Mouse (Mus musculus): ENCODE results near the gene Mllt10. TPM values are rescaled to one million over a fixed set of nuclear protein-coding genes. Genes with fewer than 3 reads are reported as not detected.
A peak's percentile ranks its signal among the peaks of the same experiment; 100 is the strongest.

The Mllt10 gene
- polyA plus RNA-seq, 1 experiment from 2014 or later = 75.2 TPM

- Histone ChIP-seq H3K27me3 (no peaks in the 10 kb centered on the region), H3K27ac (peak overlapping the region; percentile 99), H3K4me2 (replicated peaks) (peak overlapping the region; percentile 90), H3K36me3 (no peaks in the 10 kb centered on the region), H3K4me3 (replicated peaks) (peak overlapping the region; percentile 56), H3K9ac (replicated peaks) (peak overlapping the region; percentile 97), H3K4me1 (replicated peaks) (peaks cover 40% of the 10 kb centered on the region), H3K9me3 (no peaks in the 10 kb centered on the region)
- ATAC-seq = no peak
- WGBS = under 1% methylated on average over 48 of the region's 48 CpGs
Measured at GRCm38 (mm10) chr2:18057336-18058145, 2.5 kb downstream of the Mllt10 start.

- peak overlapping the region; percentile 90 for H3K4me2 ChIP-seq (replicated peaks)
- H3K27ac ChIP-seq = peak overlapping the region; percentile 99
- H3K9ac ChIP-seq (replicated peaks) = peak overlapping the region; percentile 97
- no peak for ATAC-seq
- no peaks in the 10 kb centered on the region for H3K27me3 ChIP-seq
- H3K4me3 ChIP-seq (replicated peaks) = peak overlapping the region; percentile 56
- WGBS = 3% methylated on average over 9 of the region's 9 CpGs
- no peaks in the 10 kb centered on the region for H3K36me3 ChIP-seq
- peaks cover 36% of the 10 kb centered on the region for H3K4me1 ChIP-seq (replicated peaks)
- no peaks in the 10 kb centered on the region for H3K9me3 ChIP-seq
Measured at GRCm38 (mm10) chr2:18058146-18058708, 3.2 kb downstream of the Mllt10 start.

GRCm38 (mm10) chr2:18059063-18059462 is 4.0 kb downstream of the Mllt10 start:
- WGBS = 15% methylated on average over 2 of the region's 2 CpGs
- ATAC-seq = no peak

DNA sequence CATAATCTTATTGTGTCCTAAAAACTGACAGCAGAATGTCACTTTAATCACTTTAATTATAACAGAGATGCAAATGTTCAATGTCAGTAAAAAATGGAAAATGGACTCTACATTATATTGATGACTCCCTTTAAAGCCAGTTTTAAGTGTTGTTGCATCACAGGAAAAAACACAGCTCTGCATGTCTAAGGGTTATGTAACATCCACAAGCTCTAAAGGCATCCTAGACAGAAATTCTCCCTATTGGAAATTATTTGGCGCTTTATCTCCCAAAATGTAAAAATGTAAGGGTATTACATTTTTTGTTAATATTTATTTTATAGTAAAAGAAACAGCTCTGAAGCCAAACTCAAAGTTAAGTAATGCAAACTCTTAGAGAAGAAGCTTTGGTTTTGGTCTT is 4.9 kb downstream of the Mllt10 start:
- Histone ChIP-seq H3K4me3 (replicated peaks) (no peak overlapping the region), H3K9ac (replicated peaks) (no peak overlapping the region), H3K27me3 (no peaks in the 10 kb centered on the region), H3K4me2 (replicated peaks) (no peak overlapping the region), H3K27ac (no peak overlapping the region), H3K4me1 (replicated peaks) (peaks cover 23% of the 10 kb centered on the region), H3K36me3 (no peaks in the 10 kb centered on the region), H3K9me3 (no peaks in the 10 kb centered on the region)
- 57% methylated on average over 1 of the region's 1 CpGs for WGBS
- no peak for ATAC-seq

More at GRCm38 (mm10) chr2:18059063-18059462, 4.0 kb downstream of the Mllt10 start:
- Histone ChIP-seq H3K9ac (replicated peaks) (peak overlapping the region; percentile 97), H3K27ac (no peak overlapping the region), H3K9me3 (no peaks in the 10 kb centered on the region), H3K36me3 (no peaks in the 10 kb centered on the region), H3K27me3 (no peaks in the 10 kb centered on the region), H3K4me2 (replicated peaks) (peak overlapping the region; percentile 90), H3K4me1 (replicated peaks) (peaks cover 30% of the 10 kb centered on the region), H3K4me3 (replicated peaks) (peak overlapping the region; percentile 5; the same call in 1 of the 2 replicates)

DNA sequence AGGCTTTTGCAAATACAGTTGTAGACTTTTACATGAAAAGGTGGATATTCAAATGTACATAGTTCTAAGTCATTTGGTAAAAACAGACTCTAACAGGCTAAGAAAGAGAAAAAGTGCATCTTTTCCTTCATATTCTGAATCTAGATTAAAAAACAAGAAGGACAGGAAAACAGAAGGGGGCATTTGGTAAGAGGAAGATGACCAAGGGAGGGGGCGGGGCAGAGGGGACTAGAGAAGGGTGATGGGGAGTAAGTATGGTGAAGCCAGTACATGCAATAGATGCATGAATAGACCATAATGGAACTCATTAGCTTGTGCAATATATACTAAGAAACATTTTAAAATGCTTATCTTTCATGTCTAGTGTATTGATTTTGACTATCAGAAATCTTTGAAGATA is 5.4 kb downstream of the Mllt10 start:
- no peaks in the 10 kb centered on the region for H3K36me3 ChIP-seq
- H3K27ac ChIP-seq = no peak overlapping the region
- 50% methylated on average over 1 of the region's 1 CpGs for WGBS
- H3K4me1 ChIP-seq (replicated peaks) = peaks cover 18% of the 10 kb centered on the region
- no peak overlapping the region for H3K4me3 ChIP-seq (replicated peaks)
- no peak overlapping the region for H3K9ac ChIP-seq (replicated peaks)
- H3K27me3 ChIP-seq = no peaks in the 10 kb centered on the region
- no peak overlapping the region for H3K4me2 ChIP-seq (replicated peaks)
- no peak for ATAC-seq
- no peaks in the 10 kb centered on the region for H3K9me3 ChIP-seq

DNA sequence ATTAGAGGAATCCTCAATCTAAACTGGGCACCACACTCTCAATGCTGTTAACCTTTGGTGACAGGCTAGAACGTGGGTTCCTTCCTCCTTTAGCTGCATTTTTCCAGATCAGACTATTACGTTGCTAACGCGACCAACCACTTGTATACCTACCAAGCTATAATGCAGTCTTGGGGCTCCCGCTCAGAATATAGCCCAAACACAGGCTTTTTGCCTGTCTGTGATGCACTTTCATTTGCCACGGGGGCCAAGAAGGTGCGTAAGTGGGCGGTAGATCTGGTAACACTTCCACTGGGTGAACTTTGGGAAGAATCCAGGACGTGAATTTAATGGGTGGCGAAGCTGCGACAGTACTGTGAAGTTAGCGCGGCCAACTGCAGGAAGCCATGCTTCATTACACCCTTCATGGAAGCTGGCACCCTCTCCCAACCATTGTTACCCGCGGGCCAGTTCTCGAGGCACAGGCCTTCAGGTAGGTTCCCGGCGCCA is 8.8 kb downstream of the Mllt10 start:
- Histone ChIP-seq H3K27me3 (no peaks in the 10 kb centered on the region), H3K4me3 (replicated peaks) (peak overlapping the region; percentile 83), H3K4me2 (replicated peaks) (peak overlapping the region; percentile 91), H3K36me3 (peaks cover 8% of the 10 kb centered on the region), H3K27ac (peak overlapping the region; percentile 100), H3K9ac (replicated peaks) (peak overlapping the region; percentile 96), H3K4me1 (replicated peaks) (peaks cover 20% of the 10 kb centered on the region), H3K9me3 (no peaks in the 10 kb centered on the region)
- ATAC-seq = peak; percentile 66
- under 1% methylated on average over 18 of the region's 18 CpGs for WGBS

DNA sequence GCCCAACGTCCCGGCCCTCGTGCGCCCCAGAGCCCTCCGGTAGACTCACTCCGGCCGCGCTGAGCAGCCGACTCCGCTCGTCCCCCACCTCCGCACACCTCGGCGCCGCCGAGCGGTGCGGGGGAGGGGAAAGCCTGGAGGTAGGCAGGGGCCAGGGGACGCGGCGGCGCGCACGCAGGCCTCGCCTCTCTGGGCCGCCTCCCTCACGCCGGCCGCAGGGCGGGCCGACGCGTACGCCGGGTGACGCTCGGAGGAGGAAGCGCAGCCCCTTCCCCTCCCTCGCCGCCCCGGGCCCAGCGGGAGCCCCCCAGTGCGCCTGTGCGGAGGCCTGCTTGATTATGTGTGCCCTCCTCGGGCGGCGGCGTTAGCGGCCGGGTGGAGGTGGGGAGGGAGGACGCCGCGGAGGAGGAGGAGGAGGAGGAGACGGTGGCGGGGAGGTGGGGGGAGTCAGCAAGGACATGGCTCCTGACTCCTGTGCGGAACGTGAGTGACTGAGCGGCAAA is 9.4 kb downstream of the Mllt10 start:
- peak overlapping the region; percentile 96 for H3K9ac ChIP-seq (replicated peaks)
- under 1% methylated on average over 50 of the region's 58 CpGs for WGBS
- H3K36me3 ChIP-seq = peaks cover 8% of the 10 kb centered on the region
- peak overlapping the region; percentile 91 for H3K4me2 ChIP-seq (replicated peaks)
- peak; percentile 97 for ATAC-seq
- H3K9me3 ChIP-seq = no peaks in the 10 kb centered on the region
- H3K4me1 ChIP-seq (replicated peaks) = peaks cover 15% of the 10 kb centered on the region
- peak overlapping the region; percentile 83 for H3K4me3 ChIP-seq (replicated peaks)
- H3K27ac ChIP-seq = peak overlapping the region; percentile 100
- H3K27me3 ChIP-seq = no peaks in the 10 kb centered on the region

DNA sequence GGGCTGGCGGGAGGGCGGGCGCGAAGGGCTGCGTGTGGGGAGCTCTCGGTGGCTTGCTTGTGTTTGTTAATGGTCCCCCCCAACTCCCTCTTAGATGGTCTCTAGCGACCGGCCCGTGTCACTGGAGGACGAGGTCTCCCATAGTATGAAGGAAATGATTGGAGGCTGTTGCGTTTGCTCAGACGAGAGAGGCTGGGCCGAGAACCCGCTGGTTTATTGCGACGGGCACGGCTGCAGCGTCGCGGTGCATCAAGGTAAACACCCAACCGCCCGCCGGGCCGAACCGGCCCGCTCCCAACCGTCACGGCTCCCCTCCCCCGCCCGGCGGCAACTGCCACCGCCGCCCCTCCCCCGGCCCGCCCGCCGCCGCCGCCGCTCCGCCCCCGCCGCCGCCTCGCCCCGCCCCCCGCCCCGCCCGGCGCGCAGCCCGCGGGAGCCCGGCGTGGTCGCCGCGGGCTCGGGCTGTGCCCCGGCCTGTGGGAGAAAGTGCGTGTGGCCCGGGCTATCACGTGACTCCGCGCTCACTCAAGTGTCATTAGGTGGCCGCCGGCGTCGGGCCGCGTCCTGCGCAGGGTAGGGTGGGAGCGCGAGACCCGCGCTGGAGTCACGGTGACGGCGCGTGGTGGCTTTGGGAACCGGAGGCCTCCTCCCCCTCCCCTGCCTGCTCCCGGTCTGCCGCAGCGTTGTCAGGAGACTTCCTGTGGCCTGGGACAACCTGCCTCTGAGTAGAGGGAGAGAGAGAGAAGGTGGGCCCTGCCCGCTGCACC is 10.1 kb downstream of the Mllt10 start:
- Histone ChIP-seq H3K9ac (replicated peaks) (peak overlapping the region; percentile 96), H3K36me3 (peaks cover 8% of the 10 kb centered on the region), H3K27me3 (no peaks in the 10 kb centered on the region), H3K4me3 (replicated peaks) (peak overlapping the region; percentile 83), H3K9me3 (no peaks in the 10 kb centered on the region), H3K4me2 (replicated peaks) (peak overlapping the region; percentile 91), H3K27ac (peak overlapping the region; percentile 100), H3K4me1 (replicated peaks) (peaks cover 15% of the 10 kb centered on the region)
- peak; percentile 62 for ATAC-seq
- under 1% methylated on average over 66 of the region's 85 CpGs for WGBS

- Histone ChIP-seq H3K4me1 (replicated peaks) (peaks cover 15% of the 10 kb centered on the region), H3K4me2 (replicated peaks) (peak overlapping the region; percentile 91), H3K4me3 (replicated peaks) (peak overlapping the region; percentile 83), H3K27me3 (no peaks in the 10 kb centered on the region), H3K27ac (peak overlapping the region; percentile 84), H3K36me3 (peaks cover 8% of the 10 kb centered on the region), H3K9ac (replicated peaks) (peak overlapping the region; percentile 96), H3K9me3 (no peaks in the 10 kb centered on the region)
- ATAC-seq = no peak
- 4% methylated on average over 6 of the region's 6 CpGs for WGBS
Measured at GRCm38 (mm10) chr2:18065708-18066030, 10.6 kb downstream of the Mllt10 start.

GRCm38 (mm10) chr2:18066436-18066835 is 11.4 kb downstream of the Mllt10 start:
- Histone ChIP-seq H3K4me2 (replicated peaks) (peak overlapping the region; percentile 91), H3K4me1 (replicated peaks) (peaks cover 15% of the 10 kb centered on the region), H3K36me3 (peaks cover 8% of the 10 kb centered on the region), H3K4me3 (replicated peaks) (peak overlapping the region; percentile 83), H3K27me3 (no peaks in the 10 kb centered on the region), H3K9me3 (no peaks in the 10 kb centered on the region), H3K9ac (replicated peaks) (no peak overlapping the region), H3K27ac (no peak overlapping the region)
- ATAC-seq = no peak

DNA sequence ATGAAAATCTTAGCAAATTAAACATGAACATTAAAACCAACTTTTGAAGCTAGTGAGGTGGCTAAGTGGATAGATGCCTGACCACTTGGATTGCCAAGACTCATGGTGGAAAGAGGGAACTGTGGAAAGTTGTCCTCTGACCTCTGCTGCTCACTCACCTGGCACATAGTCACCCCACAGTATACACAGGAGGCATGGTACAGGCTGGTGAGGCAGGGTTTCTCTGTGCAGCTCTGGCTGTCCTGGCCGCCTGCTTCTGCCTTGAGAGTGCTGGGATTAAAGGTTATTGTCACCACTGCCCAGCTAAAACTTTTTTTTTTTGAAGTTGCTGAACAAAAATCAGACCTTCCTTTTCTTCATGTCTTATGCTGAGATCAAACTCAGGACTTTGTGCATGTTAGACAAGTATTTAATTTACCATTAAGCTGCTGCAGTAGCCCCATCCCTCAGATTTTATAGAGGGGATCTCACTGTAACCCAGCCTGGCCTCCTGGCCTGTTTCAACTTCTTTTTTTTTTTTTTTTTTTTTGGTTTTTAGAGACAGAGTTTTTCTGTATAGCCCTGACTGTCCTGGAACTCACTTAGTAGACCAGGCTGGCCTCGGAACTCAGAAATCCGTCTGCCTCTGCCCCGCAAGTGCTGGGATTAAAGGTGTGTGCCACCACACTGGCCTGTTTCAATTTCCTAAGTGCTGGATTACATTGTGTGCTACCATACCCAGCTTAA is 13.2 kb downstream of the Mllt10 start:
- Histone ChIP-seq H3K9me3 (no peaks in the 10 kb centered on the region), H3K36me3 (peaks cover 12% of the 10 kb centered on the region), H3K27me3 (no peaks in the 10 kb centered on the region), H3K4me2 (replicated peaks) (no peak overlapping the region), H3K4me1 (replicated peaks) (peaks cover 15% of the 10 kb centered on the region), H3K9ac (replicated peaks) (no peak overlapping the region), H3K27ac (no peak overlapping the region), H3K4me3 (replicated peaks) (no peak overlapping the region)
- WGBS = 83% methylated on average over 4 of the region's 4 CpGs
- ATAC-seq = no peak

All from midbrain, embryonic 13.5 days (tissue).